Mouse (Mus musculus) intestine, embryonic 16.5 days (tissue): ENCODE data around the gene Pi4kb. TPM values are rescaled to one million over a fixed set of nuclear protein-coding genes. Genes with fewer than 3 reads are reported as not detected.

Source experiments
- ATAC-seq: fragments of 200-750 bp; cut with Nextera tagmentation; 2 replicates; pipeline ENCODE4 v1.8.0; 2017; ENCODE audit warnings: moderate TSS enrichment, moderate library complexity
- H3K27ac ChIP-seq: fragments of 300-500 bp; sonication (generic); 2 replicates; pipeline ENCODE4 v1.5.1; 2014; ENCODE audit warnings: mild to moderate bottlenecking, low read length
- H3K27me3 ChIP-seq: fragments of 300-500 bp; sonication (generic); replicated peaks from 2 replicates; pipeline ENCODE4 v1.6.1; 2014; ENCODE audit warnings: low read length, control low read depth, mixed read lengths; ENCODE audit not compliant: control insufficient read depth, insufficient read depth
- H3K36me3 ChIP-seq: fragments of 300-500 bp; sonication (generic); 2 replicates; pipeline ENCODE4 v1.6.1; 2014; ENCODE audit warnings: low read length, control low read depth; ENCODE audit not compliant: control insufficient read depth, insufficient read depth
- H3K4me1 ChIP-seq: fragments of 300-500 bp; sonication (generic); 2 replicates; pipeline ENCODE4 v1.6.1; 2014; ENCODE audit warnings: low read length, control low read depth, mixed read lengths; ENCODE audit not compliant: control insufficient read depth, insufficient read depth
- H3K4me2 ChIP-seq: fragments of 300-500 bp; sonication (generic); 2 replicates; pipeline ENCODE4 v1.6.1; 2014; ENCODE audit warnings: low read depth, low read length, control low read depth
- H3K4me3 ChIP-seq: fragments of 300-500 bp; sonication (generic); 2 replicates; pipeline ENCODE4 v1.5.1; 2014; ENCODE audit warnings: mild to moderate bottlenecking, low read length
- H3K9ac ChIP-seq: fragments of 300-500 bp; sonication (generic); 2 replicates; pipeline ENCODE4 v1.6.1; 2014; ENCODE audit warnings: low read depth, low read length
- H3K9me3 ChIP-seq: fragments of 300-500 bp; sonication (generic); 2 replicates; pipeline ENCODE4 v1.6.1; 2016; ENCODE audit warnings: low read length, control low read depth; ENCODE audit not compliant: control insufficient read depth
- WGBS: fragments of 180-500 bp; shearing (Covaris S2); extraction: QIAGEN DNeasy Blood & Tissue Kit; methylation state at CpG from one replicate; pipeline ENCODE4 v1.1.7; 2014; 5-methylcytosine and 5-hydroxymethylcytosine counted together
- polyA plus RNA-seq: library from polyadenylated mRNA; unstranded; fragments of >200 nt; fragmentation: Nextera tagmentation; extraction: Ambion mirVana; gene quantifications from 2 replicates; pipeline ENCODE4 v1.2.1, GENCODE M21; 2015

Gene Pi4kb
- polyA plus RNA-seq, 1 experiment from 2014 or later, result 21.7 TPM

GRCm38 (mm10) chr3:95029953-95030352 is 55.4 kb downstream of the Pi4kb start:
- Histone ChIP-seq H3K9me3 (no peaks in the 10 kb centered on the region), H3K27ac (no peak overlapping the region), H3K4me3 (no peak overlapping the region), H3K4me1 (peaks cover 17% of the 10 kb centered on the region), H3K36me3 (peaks cover 28% of the 10 kb centered on the region), H3K4me2 (no peak overlapping the region), H3K9ac (no peak overlapping the region), H3K27me3 (no peaks in the 10 kb centered on the region)
- 54% methylated on average over 3 of the region's 3 CpGs for WGBS
- no peak for ATAC-seq

- peaks cover 8% of the 10 kb centered on the region for H3K4me1 ChIP-seq
- no peaks in the 10 kb centered on the region for H3K27me3 ChIP-seq
- H3K9ac ChIP-seq, result peak overlapping the region; percentile 81
- peak overlapping the region; percentile 76 for H3K4me3 ChIP-seq
- no peak for ATAC-seq
- H3K36me3 ChIP-seq, result peaks cover under 1% of the 10 kb centered on the region; the same call in 1 of the 2 replicates
- peak overlapping the region; percentile 63 for H3K4me2 ChIP-seq
- no peaks in the 10 kb centered on the region for H3K9me3 ChIP-seq
- 12% methylated on average over 3 of the region's 3 CpGs for WGBS
- H3K27ac ChIP-seq, result no peak overlapping the region
Observed at GRCm38 (mm10) chr3:95041625-95042024, 67.1 kb downstream of the Pi4kb start.

GRCm38 (mm10) chr3:95042166-95042837 is 67.8 kb downstream of the Pi4kb start, which contains the start of gene Psmd4:
Gene Psmd4, minus strand, starts transcription at chr3:95042614.
- Histone ChIP-seq H3K27me3 (no peaks in the 10 kb centered on the region), H3K27ac (peak within 1 kb of the TSS; percentile 49), H3K36me3 (no peaks in the 10 kb centered on the region), H3K4me3 (peak within 1 kb of the TSS; percentile 76), H3K9me3 (no peaks in the 10 kb centered on the region), H3K4me2 (peak within 1 kb of the TSS; percentile 63), H3K4me1 (peaks cover 8% of the 10 kb centered on the region), H3K9ac (peak within 1 kb of the TSS; percentile 81)
- ATAC-seq, result peak; percentile 99
- WGBS, result under 1% methylated on average over 36 of the region's 36 CpGs

- 22% methylated on average over 7 of the region's 7 CpGs for WGBS
- Histone ChIP-seq H3K36me3 (no peaks in the 10 kb centered on the region), H3K4me3 (peak overlapping the region; percentile 76), H3K4me1 (peaks cover 8% of the 10 kb centered on the region), H3K9ac (peak overlapping the region; percentile 54), H3K27ac (peak overlapping the region; percentile 49), H3K4me2 (peak overlapping the region; percentile 47), H3K9me3 (no peaks in the 10 kb centered on the region), H3K27me3 (no peaks in the 10 kb centered on the region)
- peak; percentile 72 for ATAC-seq
Observed at GRCm38 (mm10) chr3:95042838-95043229, 68.3 kb downstream of the Pi4kb start.

GRCm38 (mm10) chr3:95043251-95043650 is 68.7 kb downstream of the Pi4kb start:
- Histone ChIP-seq H3K9ac (no peak overlapping the region), H3K4me3 (no peak overlapping the region), H3K27ac (no peak overlapping the region), H3K36me3 (no peaks in the 10 kb centered on the region), H3K27me3 (no peaks in the 10 kb centered on the region), H3K9me3 (no peaks in the 10 kb centered on the region), H3K4me1 (peaks cover 8% of the 10 kb centered on the region), H3K4me2 (no peak overlapping the region)
- no peak for ATAC-seq
- 67% methylated on average over 6 of the region's 6 CpGs for WGBS

GRCm38 (mm10) chr3:95046462-95047057 is 72.0 kb downstream of the Pi4kb start:
- no peak overlapping the region for H3K4me2 ChIP-seq
- no peak overlapping the region for H3K27ac ChIP-seq
- 86% methylated on average over 11 of the region's 11 CpGs for WGBS
- no peaks in the 10 kb centered on the region for H3K9me3 ChIP-seq
- H3K27me3 ChIP-seq, result no peaks in the 10 kb centered on the region
- no peak overlapping the region for H3K4me3 ChIP-seq
- H3K4me1 ChIP-seq, result peaks cover 3% of the 10 kb centered on the region; the same call in 1 of the 2 replicates
- H3K9ac ChIP-seq, result no peak overlapping the region
- H3K36me3 ChIP-seq, result no peaks in the 10 kb centered on the region
- no peak for ATAC-seq

- no peaks in the 10 kb centered on the region for H3K36me3 ChIP-seq
- no peak for ATAC-seq
- no peak overlapping the region for H3K4me2 ChIP-seq
- no peak overlapping the region for H3K4me3 ChIP-seq
- H3K9ac ChIP-seq, result no peak overlapping the region
- H3K9me3 ChIP-seq, result no peaks in the 10 kb centered on the region
- no peaks in the 10 kb centered on the region for H3K27me3 ChIP-seq
- H3K27ac ChIP-seq, result no peak overlapping the region
- H3K4me1 ChIP-seq, result no peaks in the 10 kb centered on the region
- WGBS, result 66% methylated on average over 3 of the region's 3 CpGs
Observed at GRCm38 (mm10) chr3:95047914-95048313, 73.4 kb downstream of the Pi4kb start.

- no peak overlapping the region for H3K4me2 ChIP-seq
- H3K27me3 ChIP-seq, result no peaks in the 10 kb centered on the region
- H3K9me3 ChIP-seq, result no peaks in the 10 kb centered on the region
- no peaks in the 10 kb centered on the region for H3K36me3 ChIP-seq
- H3K4me3 ChIP-seq, result no peak overlapping the region
- H3K27ac ChIP-seq, result no peak overlapping the region
- ATAC-seq, result no peak
- H3K9ac ChIP-seq, result no peak overlapping the region
- H3K4me1 ChIP-seq, result peaks cover 13% of the 10 kb centered on the region
- 40% methylated on average over 1 of the region's 1 CpGs for WGBS
Observed at GRCm38 (mm10) chr3:95052959-95053358, 78.4 kb downstream of the Pi4kb start.

- Histone ChIP-seq H3K4me1 (peaks cover 13% of the 10 kb centered on the region), H3K4me3 (no peak overlapping the region), H3K9ac (no peak overlapping the region), H3K27me3 (no peaks in the 10 kb centered on the region), H3K9me3 (no peaks in the 10 kb centered on the region), H3K27ac (no peak overlapping the region), H3K4me2 (no peak overlapping the region), H3K36me3 (no peaks in the 10 kb centered on the region)
- 44% methylated on average over 3 of the region's 3 CpGs for WGBS
- no peak for ATAC-seq
Observed at GRCm38 (mm10) chr3:95053701-95054100, 79.2 kb downstream of the Pi4kb start.
